Mouse (Mus musculus) left cerebral cortex, adult 18-20 months (tissue): Measurements from ENCODE around the gene Kif16b. TPM values are rescaled to one million over a fixed set of nuclear protein-coding genes. Genes with fewer than 3 reads are reported as not detected.

Experiments used
- DNase-seq, 2 experiments: peaks; one replicate each; pipeline ENCODE4 v3.0.0; 2021 to 2022; ENCODE audit warnings: low spot score in 2 of 2, mixed read lengths in 1 of 2
- total RNA-seq, 2 experiments: library from RNA; stranded (reverse); gene quantifications; 2 replicates each; pipeline ENCODE4 v1.2.3; 2021

The Kif16b gene
- total RNA-seq, 2 experiments from 2014 or later = 15.0 to 18.1 TPM

DNA sequence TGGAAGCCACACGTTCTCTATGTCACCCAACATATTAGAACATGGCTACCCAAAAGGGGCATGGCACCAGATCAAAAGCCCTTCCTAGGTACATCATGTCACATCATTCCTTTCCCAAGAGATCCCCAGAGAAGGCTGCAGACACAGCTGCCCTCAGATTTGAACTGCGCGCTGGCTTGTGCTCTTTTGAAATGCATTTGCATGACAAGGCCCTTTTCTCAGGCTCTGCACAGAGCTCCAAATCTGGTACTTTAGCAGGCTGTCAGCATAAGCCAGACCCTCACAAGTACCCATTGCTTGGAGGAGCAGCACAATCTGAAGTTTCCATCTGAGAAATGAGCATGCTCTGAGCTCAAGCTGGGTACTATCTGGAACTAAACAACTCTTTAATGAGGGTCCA, 165.6 kb downstream of the Kif16b start:
- no peak for DNase-seq

DNA sequence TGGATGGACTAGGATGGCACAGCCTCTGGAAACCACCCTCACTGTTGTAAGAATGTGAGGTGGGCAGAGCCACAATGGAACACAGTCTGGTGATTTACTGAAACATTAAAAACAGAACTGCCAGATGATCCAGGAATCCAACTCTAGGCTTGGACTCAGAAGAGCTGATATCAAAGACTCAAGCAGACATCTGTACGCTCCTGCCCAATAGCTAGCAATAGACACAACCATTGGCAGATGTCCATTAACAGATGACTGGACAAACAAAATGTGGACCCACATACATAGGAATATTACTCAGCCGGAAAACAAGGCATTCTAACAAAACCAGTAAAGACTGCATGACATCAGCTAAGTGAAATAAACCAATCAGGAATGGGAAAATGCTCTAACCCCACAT, 167.3 kb downstream of the Kif16b start:
- no peak for DNase-seq

DNA sequence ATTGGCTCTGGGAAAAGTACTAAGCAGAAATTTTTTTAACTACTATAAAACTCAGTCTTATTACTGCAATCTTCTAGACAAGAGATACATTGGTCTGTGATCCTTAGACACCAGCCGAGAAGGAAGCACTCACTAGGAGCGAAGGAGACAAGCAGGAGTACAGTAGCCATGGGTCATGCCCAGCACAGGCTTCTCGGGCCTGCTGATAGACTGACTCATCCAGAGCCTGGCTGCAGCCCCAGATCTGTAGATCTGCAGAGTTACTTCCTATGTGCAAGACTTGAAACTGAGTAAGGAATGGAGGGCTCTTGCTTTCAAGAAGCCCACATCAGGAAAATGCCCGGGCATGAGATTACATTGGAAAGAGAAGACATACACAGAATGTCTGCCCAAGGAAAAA, 169.0 kb downstream of the Kif16b start:
- DNase-seq = peak in 1 of 2 experiments; percentile 29

DNA sequence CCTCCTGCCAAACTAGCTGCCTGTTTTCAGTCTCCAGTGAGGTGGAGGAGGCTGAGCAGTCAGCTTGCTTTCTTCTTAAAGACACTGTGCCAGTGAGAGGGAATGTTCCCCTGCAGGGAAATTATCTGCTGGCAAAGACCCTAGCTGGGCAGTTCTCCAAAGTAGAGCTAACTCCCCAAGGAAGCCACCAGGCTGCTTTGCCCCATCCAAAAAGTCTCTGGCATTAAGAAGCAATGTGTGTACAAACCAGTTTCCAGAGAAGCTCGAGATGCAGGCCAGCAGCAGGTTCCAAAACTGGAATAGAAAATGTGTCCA, 169.6 kb downstream of the Kif16b start:
- peak; percentile 79 to 85 for DNase-seq

DNA sequence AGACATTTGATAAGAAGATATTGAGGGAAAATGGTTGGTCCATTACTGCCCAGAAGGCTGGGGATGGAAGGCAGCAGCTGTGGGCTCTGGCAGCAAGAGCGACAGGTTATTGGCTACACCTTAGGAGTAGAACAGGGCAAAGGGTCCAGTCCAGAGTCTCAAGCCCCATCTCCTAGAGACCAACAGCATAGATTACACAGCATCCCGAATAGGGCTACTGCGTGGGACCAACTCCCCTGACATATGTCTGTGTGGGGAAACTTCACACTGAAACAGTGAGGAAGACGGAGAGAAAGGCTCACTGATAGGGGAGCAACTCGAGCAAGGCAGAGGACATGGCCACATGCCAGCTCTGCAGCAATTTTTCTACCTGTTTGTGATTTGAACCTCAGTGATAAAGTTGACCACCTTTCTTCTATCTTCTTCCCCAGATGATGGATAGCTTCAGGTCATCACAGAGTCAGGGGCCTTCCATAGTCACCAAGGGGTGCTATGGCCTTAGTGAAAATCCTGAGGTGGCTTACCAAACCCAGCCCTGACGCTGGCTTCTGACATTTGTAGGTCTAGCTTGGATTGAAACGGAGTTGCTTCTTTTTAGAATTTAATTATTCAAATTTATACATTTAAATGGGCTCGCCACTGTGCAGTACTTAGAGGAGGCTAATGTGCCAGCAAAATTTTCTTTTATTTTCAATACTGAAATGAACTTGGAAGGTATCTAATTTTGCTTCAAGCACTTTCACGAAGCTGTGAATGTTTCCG, 170.1 kb downstream of the Kif16b start:
- peak in 1 of 2 experiments; percentile 23 for DNase-seq

DNA sequence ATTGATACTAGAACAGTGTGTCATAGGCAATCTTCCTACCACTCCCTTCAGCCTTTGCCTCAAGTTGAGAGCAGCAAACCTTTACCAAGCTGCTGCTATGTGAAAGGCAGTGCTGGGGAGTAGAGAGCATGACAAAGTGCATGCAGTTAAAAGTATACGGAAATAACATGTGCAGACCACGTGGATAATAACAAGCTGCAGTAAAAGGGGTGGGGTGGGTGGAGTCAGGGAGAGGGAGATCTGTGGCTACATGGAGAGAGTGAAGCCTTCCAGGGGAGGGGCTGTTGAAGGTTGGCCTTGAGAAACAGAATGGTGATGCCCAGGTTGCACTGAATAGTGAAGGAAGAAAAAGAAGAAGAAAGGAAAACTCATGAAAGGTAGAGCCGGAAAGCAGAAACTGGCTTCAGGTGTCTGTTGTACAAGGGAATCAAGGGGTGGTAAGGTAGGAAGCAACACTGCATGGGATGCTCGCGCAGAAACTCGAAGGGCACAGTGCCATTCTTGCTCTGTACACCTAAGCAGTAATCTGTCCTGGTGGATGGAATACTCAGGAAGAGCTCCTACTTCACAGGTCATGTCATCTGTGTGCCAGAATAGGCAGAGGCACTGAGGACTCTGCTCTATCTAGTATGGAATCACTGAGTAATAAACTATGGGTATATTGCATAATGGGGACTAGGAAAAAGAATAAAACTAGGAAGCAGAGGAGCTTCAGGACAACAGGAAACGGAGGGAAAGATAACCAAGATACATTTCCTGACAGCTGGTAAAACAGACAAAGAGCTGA, 176.9 kb downstream of the Kif16b start:
- no peak for DNase-seq

DNA sequence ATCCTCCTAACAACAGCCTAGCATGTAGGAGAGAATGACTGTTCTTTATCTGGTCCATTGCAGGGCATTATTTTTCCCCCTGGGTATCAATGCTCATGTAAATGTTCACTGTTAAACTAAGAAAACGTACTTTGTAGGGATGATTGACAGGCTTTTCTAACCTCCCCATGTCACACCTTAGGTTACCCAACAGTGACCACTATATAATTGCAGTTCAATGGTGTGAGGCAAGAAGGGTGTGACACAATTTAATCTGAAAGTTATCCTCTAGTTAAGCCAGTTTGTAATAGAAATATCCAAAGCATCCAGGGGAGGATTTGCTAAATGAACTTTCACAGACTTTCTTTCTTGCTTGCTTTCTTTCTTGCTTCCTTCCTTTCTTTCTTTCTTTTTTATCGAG, 181.2 kb downstream of the Kif16b start:
- DNase-seq = no peak

DNA sequence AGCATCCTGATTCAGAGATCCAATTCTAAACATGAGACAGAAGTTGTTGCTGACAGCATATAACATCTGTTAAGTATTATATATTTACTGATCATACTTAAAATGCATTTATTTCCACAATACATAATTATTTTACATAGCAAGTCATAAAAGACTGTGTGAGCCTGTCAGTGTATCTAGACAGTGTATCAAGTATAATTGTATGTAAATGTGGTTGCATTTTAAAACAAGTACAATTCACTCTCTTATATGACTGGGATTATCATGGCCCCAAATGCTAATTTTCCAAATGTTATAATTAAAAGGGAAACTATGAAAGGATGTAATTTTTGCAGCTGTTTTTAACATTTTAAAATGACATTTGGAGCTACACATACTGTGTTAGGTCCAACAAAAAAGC, 182.3 kb downstream of the Kif16b start:
- no peak for DNase-seq

DNA sequence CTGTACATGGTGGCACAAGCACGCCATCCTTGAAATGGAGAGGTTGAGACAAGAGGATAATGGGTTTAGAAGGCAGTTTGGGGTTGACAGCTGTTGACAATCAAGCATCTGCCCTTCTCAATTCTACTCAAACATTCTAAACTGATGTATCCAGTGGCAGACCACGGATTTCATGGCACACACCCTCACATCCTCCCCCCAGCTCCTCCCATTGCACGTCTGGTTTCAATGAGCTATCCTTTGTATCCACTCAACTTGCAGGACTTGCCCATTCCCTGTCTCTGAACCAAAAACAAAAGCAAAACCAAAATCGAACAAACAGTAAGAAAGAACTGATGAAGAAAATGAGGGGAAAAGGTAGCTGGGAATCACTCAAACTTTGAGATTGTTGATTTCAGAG, 183.7 kb downstream of the Kif16b start:
- DNase-seq = no peak

DNA sequence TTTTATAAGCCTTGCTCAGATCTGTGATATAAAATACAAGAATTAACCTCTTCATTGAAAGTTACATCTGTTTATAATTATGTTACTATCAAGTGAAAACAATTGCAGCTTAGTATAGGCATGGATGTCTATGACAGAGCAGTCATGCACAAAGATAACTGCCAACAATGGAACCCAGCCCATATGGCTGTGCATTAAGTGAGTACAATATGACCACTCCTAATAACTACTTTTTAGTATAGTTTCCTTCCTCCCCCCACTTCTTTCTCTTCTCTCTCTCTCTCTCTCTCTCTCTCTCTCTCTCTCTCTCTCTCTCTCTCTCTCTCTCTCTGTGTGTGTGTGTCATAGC, 185.4 kb downstream of the Kif16b start:
- DNase-seq = no peak

DNA sequence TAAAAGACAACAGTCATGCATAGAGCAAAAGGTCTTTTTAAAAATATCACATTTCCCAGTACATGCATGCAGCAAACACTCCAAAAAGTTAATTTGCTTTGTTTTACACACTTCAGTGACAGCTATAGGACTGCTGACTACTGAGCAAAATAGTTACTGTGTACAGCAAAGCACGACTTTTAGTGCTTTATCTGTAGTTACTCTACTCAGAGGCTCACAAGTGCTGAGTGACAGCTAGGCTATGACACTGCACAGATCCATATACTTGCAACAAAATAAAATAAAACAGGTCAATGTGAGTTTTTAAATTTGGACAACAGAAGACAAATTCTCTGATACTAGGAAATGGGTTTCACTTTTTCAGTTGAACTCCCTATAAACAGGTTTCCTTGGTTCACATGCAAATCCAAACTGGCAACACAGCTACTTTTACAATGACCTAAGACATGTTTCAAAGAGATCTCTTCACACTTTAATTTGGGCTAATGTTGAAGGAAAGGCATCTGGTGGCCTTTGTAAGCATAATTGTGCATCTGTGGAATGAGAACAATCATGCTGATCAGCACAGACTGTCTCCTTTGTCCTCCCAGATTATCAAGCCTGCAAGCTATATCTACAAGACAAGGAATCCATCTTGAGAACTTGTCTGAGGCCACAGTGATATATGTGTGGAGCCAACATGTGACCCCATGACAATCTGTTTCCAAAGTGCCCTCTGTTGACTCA, 186.0 kb downstream of the Kif16b start:
- no peak for DNase-seq

DNA sequence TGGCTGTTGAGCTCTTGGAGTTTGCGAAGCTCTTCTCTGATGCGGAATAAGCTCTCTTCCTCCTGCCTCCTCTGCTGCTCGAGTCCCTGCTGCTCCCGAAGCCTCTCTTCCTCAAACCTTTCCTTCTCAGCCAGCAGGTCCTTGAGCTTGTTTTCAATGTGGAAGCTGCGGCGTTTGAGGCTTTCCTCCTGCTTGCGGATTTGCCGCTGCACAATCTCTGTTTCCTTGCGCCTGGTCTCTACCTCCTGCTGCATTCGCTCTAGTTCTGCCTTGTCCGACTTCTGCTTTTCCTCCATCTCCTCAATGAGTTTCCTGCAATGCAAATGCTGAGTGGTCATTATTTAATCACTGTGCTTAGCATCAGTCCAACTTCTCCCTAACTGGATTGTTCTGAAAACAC, 188.6 kb downstream of the Kif16b start:
- no peak for DNase-seq

DNA sequence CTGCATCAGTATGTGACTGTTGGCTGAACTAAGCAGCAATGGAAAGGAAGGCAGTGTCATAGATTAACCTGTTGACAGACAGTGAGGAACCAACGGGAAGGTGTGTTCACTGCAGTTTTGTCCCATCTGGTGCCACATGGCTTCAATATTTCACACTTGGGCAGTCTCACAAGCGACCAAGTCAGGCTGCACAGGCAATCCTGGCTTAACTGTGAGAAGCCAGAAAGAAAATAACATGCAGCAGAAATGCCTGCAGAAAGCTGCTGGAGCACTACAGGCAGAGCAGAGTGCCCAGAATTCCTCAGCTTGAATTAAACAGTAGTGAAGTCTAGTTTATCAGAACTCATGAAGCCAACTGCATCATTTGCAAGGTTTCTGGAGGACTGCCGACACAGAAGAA, 192.0 kb downstream of the Kif16b start:
- DNase-seq = no peak

DNA sequence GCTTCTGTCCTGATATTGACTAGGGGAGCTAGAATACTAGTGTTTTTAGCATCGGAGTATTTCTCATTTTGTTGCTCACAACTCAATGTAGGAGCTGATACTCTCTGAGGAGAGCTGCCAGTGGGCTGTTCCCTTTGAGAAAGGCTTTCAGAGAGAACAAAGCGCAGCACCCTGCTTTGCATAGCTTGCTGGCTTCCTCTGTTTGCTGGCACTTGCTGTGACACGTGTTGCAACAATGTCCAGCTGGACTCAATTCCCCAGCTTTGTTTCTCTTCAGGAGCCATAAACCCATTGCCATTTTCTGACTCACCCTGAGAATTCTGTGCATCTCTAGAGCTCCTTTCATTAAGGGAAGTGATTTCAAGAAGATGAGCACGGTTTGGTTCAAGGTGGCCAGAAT, 200.6 kb downstream of the Kif16b start:
- peak; percentile 28 to 35 for DNase-seq

DNA sequence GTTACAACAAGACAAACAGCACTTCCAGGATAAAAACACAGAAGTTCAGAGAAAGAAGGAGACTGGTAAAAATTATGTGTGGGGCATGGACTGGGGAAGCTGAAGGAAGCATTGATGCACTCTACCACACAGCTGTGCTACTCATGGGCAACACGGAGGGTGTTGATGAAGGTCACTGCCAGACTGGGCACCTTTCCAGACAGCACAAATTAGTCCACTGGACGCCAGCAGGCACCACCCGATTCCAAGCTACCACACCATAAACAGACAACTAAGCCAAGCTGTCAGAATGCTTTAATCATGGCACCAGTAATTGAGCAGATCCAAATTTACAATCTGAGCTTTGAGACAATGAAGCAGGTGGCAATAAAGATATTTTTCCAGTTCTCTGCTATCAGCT, 202.7 kb downstream of the Kif16b start:
- peak in 1 of 2 experiments; percentile 20 for DNase-seq

DNA sequence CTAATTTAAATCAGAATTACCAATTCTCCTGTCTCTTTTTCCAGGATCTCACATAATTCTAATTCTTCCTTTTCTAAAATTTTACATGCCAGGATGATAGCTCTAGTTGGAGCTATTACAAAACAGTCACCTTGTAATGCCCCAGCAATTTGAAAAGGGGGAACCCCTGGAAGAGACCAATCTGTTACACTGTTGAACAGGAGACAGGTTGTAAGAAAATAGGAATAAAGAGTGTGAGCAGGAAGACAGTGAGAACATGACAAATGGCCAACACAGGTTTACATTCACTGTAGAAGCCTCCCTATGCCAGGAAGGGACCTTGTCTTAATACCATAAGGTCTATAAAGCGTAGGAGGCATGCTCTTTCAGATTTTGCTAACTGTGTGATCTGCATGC, 206.4 kb downstream of the Kif16b start:
- DNase-seq = no peak

DNA sequence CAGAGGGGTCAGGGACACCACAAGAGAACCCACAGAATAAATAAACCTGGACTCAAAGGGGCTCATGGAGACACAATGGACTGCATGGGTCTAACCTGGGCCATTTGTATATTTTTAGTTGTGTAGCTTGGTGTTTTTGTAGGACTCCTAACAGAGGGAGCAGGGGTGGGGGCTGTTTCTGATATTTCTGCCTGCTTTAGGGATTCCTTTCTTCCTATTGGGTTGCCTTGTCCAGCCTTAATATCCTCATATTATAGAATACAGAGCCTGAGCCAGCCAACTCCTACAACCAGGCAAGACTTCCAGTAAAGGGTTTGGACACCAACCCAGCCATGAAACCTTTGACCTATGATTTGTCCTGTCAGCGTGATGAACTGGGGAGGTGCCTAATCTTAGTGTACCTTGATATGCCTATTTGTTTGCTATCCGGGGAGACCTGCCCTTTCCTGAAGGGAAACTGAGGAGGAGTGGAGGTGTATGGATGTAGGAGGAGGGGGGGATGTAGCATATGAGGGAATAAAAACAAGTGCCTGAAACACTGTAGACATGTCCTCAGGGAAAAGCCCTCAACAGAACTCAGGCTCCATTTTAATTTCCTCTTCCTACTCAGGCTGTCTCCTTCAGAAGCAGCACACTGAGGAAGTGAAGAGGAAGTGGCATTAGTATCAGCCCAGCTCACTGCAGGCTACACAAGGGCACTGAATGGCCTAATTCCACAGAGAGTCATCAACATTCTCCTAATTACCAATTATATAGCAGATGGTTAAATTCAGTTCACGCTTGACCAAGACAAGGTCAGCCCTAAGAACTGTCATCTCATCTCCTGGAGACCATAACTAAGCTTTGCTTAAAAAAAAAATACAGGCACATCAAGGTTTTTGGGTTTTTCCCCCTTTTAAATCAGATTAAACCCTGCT, 207.1 kb downstream of the Kif16b start:
- no peak for DNase-seq

DNA sequence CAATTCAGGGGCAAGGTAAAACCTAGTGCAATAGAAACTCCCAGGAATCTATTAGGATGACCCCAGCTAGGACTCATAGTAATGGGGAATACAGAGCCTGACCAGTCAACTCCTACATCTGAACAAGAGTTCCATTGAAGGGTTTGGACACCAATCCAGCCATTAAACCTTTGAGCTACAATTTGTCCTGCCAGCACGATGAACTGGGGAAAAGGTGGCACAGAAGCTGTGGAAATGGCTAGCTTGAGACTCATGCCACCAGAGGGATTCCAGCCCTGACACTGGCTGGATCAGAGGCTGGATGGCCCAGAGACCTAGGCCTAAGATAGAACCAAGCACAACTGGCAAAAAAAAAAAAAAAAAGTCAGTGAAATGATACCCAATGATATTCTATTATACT, 207.9 kb downstream of the Kif16b start:
- no peak for DNase-seq

DNA sequence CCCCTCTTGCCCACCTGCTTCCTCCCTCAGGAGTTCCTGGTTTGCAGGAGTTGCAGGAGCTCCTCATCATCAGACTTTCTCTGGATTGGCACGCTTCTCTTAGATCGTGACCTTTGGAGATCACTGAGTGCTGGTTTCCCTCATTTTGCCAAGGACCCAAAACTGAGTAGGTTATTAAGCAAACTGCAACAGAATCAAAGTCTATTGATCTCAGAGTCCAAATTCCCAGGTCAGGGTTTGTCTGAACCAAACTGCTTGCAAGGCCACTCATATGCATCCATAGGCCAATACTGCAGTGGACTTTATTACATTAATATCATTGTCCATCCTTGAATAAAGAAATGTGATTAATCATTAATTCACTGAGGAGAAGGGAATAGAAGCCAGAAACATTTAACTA, 211.8 kb downstream of the Kif16b start:
- no peak for DNase-seq

DNA sequence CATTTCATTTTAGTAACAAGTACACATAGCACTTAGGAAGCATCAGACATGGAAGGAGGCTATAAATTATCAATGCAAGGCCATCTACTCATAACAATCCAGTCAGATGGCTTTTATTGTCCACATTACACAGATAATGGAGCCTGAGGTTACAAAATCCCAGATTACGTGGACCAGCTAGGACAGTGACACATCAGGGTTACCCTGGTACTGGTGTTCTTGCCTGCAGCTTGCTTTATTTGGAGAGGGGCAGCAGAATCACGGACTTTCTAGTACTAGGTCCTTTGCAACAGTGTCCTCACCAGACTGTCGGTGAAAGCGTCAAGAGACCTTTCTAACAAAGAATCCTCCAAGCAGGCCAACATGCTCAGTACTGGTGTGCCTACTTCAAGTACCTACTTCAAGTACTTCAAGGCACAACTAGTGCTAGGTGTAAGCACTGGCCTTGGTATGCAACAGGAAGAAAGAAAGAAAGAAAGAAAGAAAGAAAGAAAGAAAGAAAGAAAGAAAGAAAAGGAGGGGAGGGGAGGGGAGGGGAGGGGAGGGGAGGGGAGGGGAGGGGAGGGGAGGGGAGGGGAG, 213.3 kb downstream of the Kif16b start:
- DNase-seq = no peak
